Mouse (Mus musculus) lung, adult 10 weeks (tissue): ENCODE data around the gene Dennd6b. TPM values are rescaled to one million over a fixed set of nuclear protein-coding genes. Genes with fewer than 3 reads are reported as not detected.

Experiments used
- polyA plus RNA-seq: library from polyadenylated mRNA; stranded (reverse); fragments of 350-450 nt; fragmentation: Illumina TruSeq; extraction: RNeasy Lipid Tissue Mini Kit (QIAGEN cat#74804); gene quantifications from one replicate; pipeline ENCODE4 v1.2.3, GENCODE M21; 2014; ENCODE audit warnings: low read depth, low replicate concordance; ENCODE audit not compliant: insufficient read depth

Gene Dennd6b
- 3.5 TPM for polyA plus RNA-seq

DNA sequence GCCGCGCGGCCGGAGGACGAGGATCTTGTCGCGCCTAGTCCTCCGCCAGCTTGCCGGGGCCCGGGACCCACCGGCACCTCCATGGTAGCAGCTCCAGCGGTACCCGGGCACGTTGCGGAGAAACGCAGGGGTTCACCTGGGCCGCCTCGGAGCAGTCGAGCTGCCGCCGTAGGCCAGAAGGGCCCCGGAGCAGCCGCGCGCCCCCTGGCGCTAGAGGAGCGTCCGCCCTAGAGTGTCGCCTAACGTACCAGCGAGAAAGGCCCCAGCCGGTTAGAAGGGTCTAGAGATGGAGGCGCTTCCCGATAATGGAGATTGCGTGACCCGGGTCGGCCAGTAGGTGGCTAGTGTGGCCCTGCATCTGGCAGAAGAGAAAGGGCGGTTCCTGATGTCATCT is at the start of gene Dennd6b:
Dennd6b (minus strand) TSS at position 184 of the 394 bp plus-strand sequence.

DNA sequence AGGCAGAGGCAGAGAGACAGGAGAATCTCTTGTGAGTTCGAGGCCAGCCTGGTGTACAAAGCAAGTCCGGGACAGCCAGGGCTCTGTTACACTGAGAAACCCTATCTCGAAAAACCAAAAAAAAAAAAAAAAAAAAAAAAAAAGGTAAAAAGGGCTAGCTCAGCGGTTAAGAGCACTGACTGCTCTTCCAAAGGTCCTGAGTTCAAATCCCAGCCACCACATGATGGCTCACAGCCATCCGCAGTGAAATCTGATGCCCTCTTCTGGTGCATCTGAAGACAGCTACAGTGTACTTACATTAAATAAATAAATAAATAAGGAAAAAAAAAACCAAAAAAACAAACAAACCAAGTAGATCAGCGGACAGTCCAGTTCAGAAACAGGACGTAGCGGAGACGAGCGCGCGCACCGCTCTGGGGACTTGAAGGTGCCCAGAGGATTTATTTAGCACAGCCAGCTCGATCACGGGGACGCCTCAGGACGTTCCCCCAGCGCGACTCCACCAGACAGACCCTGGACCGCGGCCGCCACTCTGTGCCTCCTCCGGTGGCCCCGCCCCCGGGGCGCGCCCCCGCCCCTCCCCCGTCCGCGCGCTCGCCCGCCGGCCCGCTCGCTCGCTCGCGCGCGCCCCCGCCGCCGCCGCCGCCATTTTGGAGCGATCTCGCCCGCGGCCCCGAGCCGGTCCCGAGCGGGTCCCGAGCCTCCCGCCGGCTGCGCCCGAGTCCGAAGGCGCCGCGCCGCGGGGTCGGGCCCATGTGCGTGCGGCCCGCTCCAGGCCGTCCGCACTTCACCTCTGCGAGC is 14.8 kb upstream of the Dennd6b start, which contains the start of gene Ppp6r2:
Ppp6r2 (plus strand) TSS at position 639 of the 801 bp plus-strand sequence.

GRCm38 (mm10) chr15:89180571-89181229 is 15.6 kb downstream of the Dennd6b start, which contains the start of gene Plxnb2:
TSS of gene Plxnb2 (minus strand) at chr15:89180788.

GRCm38 (mm10) chr15:89149271-89150040 is 46.8 kb downstream of the Dennd6b start, which contains the start of gene Mapk11:
TSS of gene Mapk11 (minus strand) at chr15:89149628.

GRCm38 (mm10) chr15:89140659-89141252 is 55.5 kb downstream of the Dennd6b start, which contains the start of gene Mapk12:
TSS of gene Mapk12 (minus strand) at chr15:89140703.

Other genes with a start within 250 kb of the Dennd6b start
- 0.12 TPM for gene Ttll8, start 242.1 kb downstream of the Dennd6b start, polyA plus RNA-seq
- gene Mlc1, start 217.5 kb downstream of the Dennd6b start, polyA plus RNA-seq: 30.7 TPM
- 0.38 TPM for gene Mov10l1, start 213.6 kb downstream of the Dennd6b start, polyA plus RNA-seq
- gene Panx2, start 136.8 kb downstream of the Dennd6b start, polyA plus RNA-seq: 0.07 TPM
- 38.3 TPM for gene Trabd, start 121.4 kb downstream of the Dennd6b start, polyA plus RNA-seq
- gene Selenoo, start 107.4 kb downstream of the Dennd6b start, polyA plus RNA-seq: 16.0 TPM
- gene Tubgcp6, start 73.4 kb downstream of the Dennd6b start, polyA plus RNA-seq: 6.4 TPM
- gene Hdac10, start 67.8 kb downstream of the Dennd6b start, polyA plus RNA-seq: 10.1 TPM
- 26.9 TPM for gene Mapk12, start 55.8 kb downstream of the Dennd6b start, polyA plus RNA-seq
- gene Mapk11, start 46.9 kb downstream of the Dennd6b start, polyA plus RNA-seq: 8.1 TPM
- gene Plxnb2, start 15.7 kb downstream of the Dennd6b start, polyA plus RNA-seq: 120 TPM
- 13.9 TPM for gene Ppp6r2, start 15.1 kb upstream of the Dennd6b start, polyA plus RNA-seq
- 32.8 TPM for gene Sbf1, start 118.8 kb upstream of the Dennd6b start, polyA plus RNA-seq
- gene Adm2, start 126.2 kb upstream of the Dennd6b start, polyA plus RNA-seq: not detected
- not detected for gene Miox, start 137.9 kb upstream of the Dennd6b start, polyA plus RNA-seq
- gene Lmf2, start 159.2 kb upstream of the Dennd6b start, polyA plus RNA-seq: 23.1 TPM
- 62.3 TPM for gene Ncaph2, start 159.2 kb upstream of the Dennd6b start, polyA plus RNA-seq
- 18.5 TPM for gene Sco2, start 177.3 kb upstream of the Dennd6b start, polyA plus RNA-seq
- 3.3 TPM for gene Tymp, start 180.5 kb upstream of the Dennd6b start, polyA plus RNA-seq
- gene Odf3b, start 182.8 kb upstream of the Dennd6b start, polyA plus RNA-seq: 25.2 TPM
- gene Klhdc7b, start 188.4 kb upstream of the Dennd6b start, polyA plus RNA-seq: not detected
- gene Syce3, start 214.0 kb upstream of the Dennd6b start, polyA plus RNA-seq: not detected
- 5.5 TPM for gene Cpt1b, start 229.4 kb upstream of the Dennd6b start, polyA plus RNA-seq
- gene C730034F03Rik, start 233.1 kb upstream of the Dennd6b start, polyA plus RNA-seq: 0.62 TPM
- 0.08 TPM for gene Gm44502, start 233.2 kb upstream of the Dennd6b start, polyA plus RNA-seq
- gene Chkb, start 233.4 kb upstream of the Dennd6b start, polyA plus RNA-seq: 46.8 TPM